Mouse (Mus musculus) testis, adult 2 months (tissue): ENCODE results near the gene Slc4a1. TPM values are rescaled to one million over a fixed set of nuclear protein-coding genes. Genes with fewer than 3 reads are reported as not detected.

Experiments used
- H3K27ac ChIP-seq: fragments of 200-500 bp; 2 replicates; pipeline ENCODE4 v1.5.1; 2012; ENCODE audit warnings: low read depth, low read length; ENCODE audit not compliant: control insufficient read depth, insufficient read depth
- H3K27me3 ChIP-seq: fragments of 200-500 bp; 2 replicates; pipeline ENCODE4 v1.6.1; 2012; ENCODE audit warnings: mild to moderate bottlenecking, low read length, moderate library complexity; ENCODE audit not compliant: control insufficient read depth, insufficient read depth
- H3K36me3 ChIP-seq: fragments of 200-500 bp; 2 replicates; pipeline ENCODE4 v1.6.1; 2012; ENCODE audit warnings: mild to moderate bottlenecking, low read length; ENCODE audit not compliant: control insufficient read depth, insufficient read depth
- H3K4me1 ChIP-seq: fragments of 200-500 bp; 2 replicates; pipeline ENCODE4 v1.6.1; 2012; ENCODE audit warnings: low read length; ENCODE audit not compliant: control insufficient read depth, insufficient read depth
- H3K4me3 ChIP-seq: fragments of 200-500 bp; 2 replicates; pipeline ENCODE4 v1.5.1; 2012; ENCODE audit warnings: low read depth, mild to moderate bottlenecking, low read length, moderate library complexity, mixed read lengths; ENCODE audit not compliant: control insufficient read depth
- CTCF ChIP-seq: fragments of 200-500 bp; IDR thresholded peaks from 2 replicates; pipeline ENCODE4 v1.5.1; 2012; ENCODE audit warnings: low read depth, mild to moderate bottlenecking, inconsistent platforms, low read length, moderate library complexity; ENCODE audit not compliant: control insufficient read depth, insufficient read depth, insufficient replicate concordance
- POLR2A ChIP-seq: fragments of 200-500 bp; IDR thresholded peaks from 2 replicates; pipeline ENCODE4 v1.6.1; 2012; ENCODE audit warnings: low read depth, mild to moderate bottlenecking, inconsistent platforms, low read length, moderate library complexity; ENCODE audit not compliant: control insufficient read depth
- polyA plus RNA-seq: library from polyadenylated mRNA; depleted of rRNA; stranded (reverse); fragments of >200 nt; gene quantifications from 2 replicates; pipeline ENCODE4 v1.2.3, GENCODE M21; 2012

Gene Slc4a1
- polyA plus RNA-seq, 1 experiment, result not detected

GRCm38 (mm10) chr11:102347683-102348082 lies 18.3 kb downstream of the Slc4a1 start:
- Histone ChIP-seq H3K27ac (no peak overlapping the region), H3K36me3 (no peaks in the 10 kb centered on the region), H3K27me3 (no peaks in the 10 kb centered on the region), H3K4me3 (peak overlapping the region; percentile 70), H3K4me1 (no peaks in the 10 kb centered on the region)
- TF ChIP-seq CTCF, result no peak
- no peak for TF ChIP-seq POLR2A

GRCm38 (mm10) chr11:102346926-102347325 lies 19.1 kb downstream of the Slc4a1 start:
- no peaks in the 10 kb centered on the region for H3K36me3 ChIP-seq
- peak overlapping the region; percentile 79 for H3K4me3 ChIP-seq
- no peak overlapping the region for H3K27ac ChIP-seq
- H3K27me3 ChIP-seq, result no peaks in the 10 kb centered on the region
- H3K4me1 ChIP-seq, result no peaks in the 10 kb centered on the region
- TF ChIP-seq POLR2A, result peak; percentile 33; the same call in 1 of the 2 replicates
- no peak for TF ChIP-seq CTCF

- Histone ChIP-seq H3K4me1 (no peaks in the 10 kb centered on the region), H3K4me3 (no peak overlapping the region), H3K36me3 (no peaks in the 10 kb centered on the region), H3K27me3 (no peaks in the 10 kb centered on the region), H3K27ac (no peak overlapping the region)
- TF ChIP-seq CTCF (no peak), POLR2A (no peak)
Observed at GRCm38 (mm10) chr11:102344458-102344857, 21.5 kb downstream of the Slc4a1 start.

- no peak overlapping the region for H3K27ac ChIP-seq
Observed at GRCm38 (mm10) chr11:102342742-102343141, 23.3 kb downstream of the Slc4a1 start.

GRCm38 (mm10) chr11:102341101-102341500 lies 24.9 kb downstream of the Slc4a1 start:
- Histone ChIP-seq H3K4me3 (no peak overlapping the region), H3K27me3 (no peaks in the 10 kb centered on the region), H3K36me3 (no peaks in the 10 kb centered on the region), H3K4me1 (no peaks in the 10 kb centered on the region), H3K27ac (no peak overlapping the region)
- no peak for TF ChIP-seq POLR2A
- TF ChIP-seq CTCF, result no peak

More at GRCm38 (mm10) chr11:102342742-102343141, 23.3 kb downstream of the Slc4a1 start:
- Histone ChIP-seq H3K4me3 (no peak overlapping the region), H3K4me1 (no peaks in the 10 kb centered on the region), H3K27me3 (no peaks in the 10 kb centered on the region), H3K36me3 (no peaks in the 10 kb centered on the region)
- TF ChIP-seq CTCF (no peak), POLR2A (no peak)

- Histone ChIP-seq H3K4me1 (peaks cover 2% of the 10 kb centered on the region; the same call in 1 of the 2 replicates), H3K36me3 (no peaks in the 10 kb centered on the region), H3K27me3 (no peaks in the 10 kb centered on the region), H3K27ac (no peak overlapping the region), H3K4me3 (no peak overlapping the region)
- TF ChIP-seq CTCF (peak; percentile 71; the same call in 1 of the 2 replicates), POLR2A (no peak)
Observed at GRCm38 (mm10) chr11:102339624-102340023, 26.4 kb downstream of the Slc4a1 start.

GRCm38 (mm10) chr11:102339195-102339594 lies 26.8 kb downstream of the Slc4a1 start:
- H3K27me3 ChIP-seq, result no peaks in the 10 kb centered on the region
- H3K4me1 ChIP-seq, result peaks cover 2% of the 10 kb centered on the region; the same call in 1 of the 2 replicates
- H3K4me3 ChIP-seq, result no peak overlapping the region
- no peaks in the 10 kb centered on the region for H3K36me3 ChIP-seq
- TF ChIP-seq CTCF, result no peak
- H3K27ac ChIP-seq, result no peak overlapping the region

- no peak overlapping the region for H3K27ac ChIP-seq
- no peak for TF ChIP-seq CTCF
- no peak for TF ChIP-seq POLR2A
Observed at GRCm38 (mm10) chr11:102338561-102338960, 27.4 kb downstream of the Slc4a1 start.

More at GRCm38 (mm10) chr11:102338561-102338960, 27.4 kb downstream of the Slc4a1 start:
- Histone ChIP-seq H3K27me3 (no peaks in the 10 kb centered on the region), H3K4me3 (no peak overlapping the region), H3K4me1 (peaks cover 2% of the 10 kb centered on the region; the same call in 1 of the 2 replicates), H3K36me3 (no peaks in the 10 kb centered on the region)
